In the genomic region with DNA sequence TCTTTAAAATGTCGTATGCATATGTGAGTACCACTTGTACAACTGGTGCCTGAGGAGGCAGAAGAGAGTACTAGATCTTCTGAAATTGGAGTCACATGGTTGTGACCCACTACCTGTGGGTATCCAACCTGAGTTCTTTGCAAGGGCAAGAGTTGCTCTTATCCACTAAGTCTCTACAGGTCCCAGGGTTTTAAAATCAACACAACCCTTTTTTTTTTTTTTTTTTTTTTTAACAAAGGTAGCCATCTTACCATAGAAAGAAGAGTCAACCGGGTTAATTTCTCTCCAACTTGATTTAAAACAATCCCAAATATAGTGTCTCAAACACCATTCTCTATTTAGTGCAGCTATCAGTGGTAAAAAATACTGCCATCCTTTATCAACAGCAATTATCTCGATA, we compare ENCODE assay signal across 10 mouse cellular contexts. TPM values are rescaled to one million over a fixed set of nuclear protein-coding genes. Genes with fewer than 3 reads are reported as not detected.
A peak's percentile ranks its signal among the peaks of the same experiment; 100 is the strongest.
DNase-seq lines count a peak whose midpoint lies in the region; ATAC-seq and TF ChIP-seq lines count a peak whose summit lies in the region.
"Had no signal": no experiment of that assay in that cellular context is flagged by ENCODE, and none has a peak within 500 bp of the region (broad histone marks: within the 10 kb centered on the region; RNA-seq: fewer than 3 reads in every experiment).

No protein-coding gene starts in this region.

- peaks cover 13% of the 10 kb centered on the region; the same call in 1 of the 2 replicates for H3K4me1 ChIP-seq in lung, embryonic 15.5 days
- peaks cover 8% of the 10 kb centered on the region; the same call in 1 of the 2 replicates for H3K4me1 ChIP-seq in limb, embryonic 14.5 days (ENCODE audit: control insufficient read depth, insufficient read depth, low read length)
- 0 out of 2 replicates have a peak, but pooled peaks cover 5% of the 10 kb centered on the region for H3K4me1 ChIP-seq in stomach, embryonic 15.5 days

- H3K4me3 ChIP-seq in lung, embryonic 15.5 days: peak overlapping the region; percentile 67
- peak overlapping the region; percentile 62 for H3K4me3 ChIP-seq in limb, embryonic 14.5 days (replicated peaks; ENCODE audit: low read length)
- peak overlapping the region; percentile 69; the same call in 1 of the 2 replicates for H3K4me3 ChIP-seq in stomach, embryonic 15.5 days (replicated peaks)

- peak; percentile 11 for DNase-seq in CD4-positive, CD25-positive, alpha-beta regulatory T cell, adult 2 months (ENCODE audit: low read depth, low spot score)
- no peak for DNase-seq in lung, postnatal 10 days
- no peak for DNase-seq in limb, embryonic 14.5 days (ENCODE audit: low spot score)
- no peak for DNase-seq in adrenal gland, postnatal 4 days (ENCODE audit: low spot score in 2 of 2)
- DNase-seq in cerebellum, postnatal 10 days: no peak

- TF ChIP-seq POLR2A in limb, embryonic 14.5 days (IDR thresholded peaks at IDR 0.05; ENCODE audit: borderline replicate concordance, extremely low read depth, insufficient read depth, insufficient read length): no peak

- WGBS in lung, embryonic 15.5 days: 64% methylated on average over 3 of the region's 3 CpGs
- WGBS in limb, embryonic 14.5 days: 78% methylated on average over 3 of the region's 3 CpGs
- 70% methylated on average over 3 of the region's 3 CpGs for WGBS in stomach, embryonic 15.5 days

- H3K27ac ChIP-seq in lung, embryonic 15.5 days: peak overlapping the region; percentile 94; the same call in 1 of the 2 replicates
- no peak overlapping the region for H3K27ac ChIP-seq in limb, embryonic 14.5 days (replicated peaks; ENCODE audit: low read depth, low read length)
- H3K27ac ChIP-seq in stomach, embryonic 15.5 days: peak overlapping the region; percentile 88; the same call in 1 of the 2 replicates

- ATAC-seq in CD4-positive, CD25-positive, alpha-beta regulatory T cell, adult 4 months: no peak
- no peak for ATAC-seq in lung, embryonic 15.5 days (ENCODE audit: borderline replicate concordance, extremely low read depth, low FRiP score, low TSS enrichment)
- no peak for ATAC-seq in limb, embryonic 14.5 days (ENCODE audit: low FRiP score, low read depth)
- no peak for ATAC-seq in stomach, embryonic 15.5 days (ENCODE audit: insufficient read depth, low FRiP score, low read depth)

- H3K4me2 ChIP-seq in lung, embryonic 15.5 days: peak overlapping the region; percentile 69; the same call in 1 of the 2 replicates
- peak overlapping the region; percentile 66; the same call in 1 of the 2 replicates for H3K4me2 ChIP-seq in limb, embryonic 14.5 days (replicated peaks; ENCODE audit: low read depth, low read length, severe bottlenecking)
- peak overlapping the region; percentile 84; the same call in 1 of the 2 replicates for H3K4me2 ChIP-seq in stomach, embryonic 15.5 days

- H3K36me3 ChIP-seq in lung, embryonic 15.5 days: no peaks in the 10 kb centered on the region
- H3K36me3 ChIP-seq in limb, embryonic 14.5 days (ENCODE audit: control insufficient read depth, insufficient read depth, low read length): no peaks in the 10 kb centered on the region
- no peaks in the 10 kb centered on the region for H3K36me3 ChIP-seq in stomach, embryonic 15.5 days

- H3K9me3 ChIP-seq in lung, embryonic 15.5 days: no peaks in the 10 kb centered on the region
- no peaks in the 10 kb centered on the region for H3K9me3 ChIP-seq in limb, embryonic 14.5 days (ENCODE audit: control insufficient read depth, low read length)
- no peaks in the 10 kb centered on the region for H3K9me3 ChIP-seq in stomach, embryonic 15.5 days

- H3K9ac ChIP-seq in lung, embryonic 15.5 days: no peak overlapping the region
- H3K9ac ChIP-seq in limb, embryonic 14.5 days (ENCODE audit: low read depth, low read length, severe bottlenecking): no peak overlapping the region
- no peak overlapping the region for H3K9ac ChIP-seq in stomach, embryonic 15.5 days

- H3K27me3 ChIP-seq in lung, embryonic 15.5 days: no peaks in the 10 kb centered on the region
- no peaks in the 10 kb centered on the region for H3K27me3 ChIP-seq in limb, embryonic 14.5 days (ENCODE audit: control insufficient read depth, insufficient read depth, low read length)
- H3K27me3 ChIP-seq in stomach, embryonic 15.5 days (replicated peaks): no peaks in the 10 kb centered on the region

RNA-seq across cellular contexts. Expression of a gene that starts 0.5 kb away (rescaled TPM):
- 1 to 10 TPM; 4.2 to 4.6 TPM for polyA plus RNA-seq in CD4-positive, CD25-positive, alpha-beta regulatory T cell, adult 4 months (2017; shearing (Covaris generic))
- polyA plus RNA-seq in lung, embryonic 15.5 days (2015; fragmentation: Nextera tagmentation; extraction: Ambion mirVana): 8.7 and 9.3 TPM in 2 replicates
- polyA plus RNA-seq in limb, embryonic 14.5 days (2012; rRNA removed): 9.1 and 10.2 TPM in 2 replicates
- 6.4 and 7.0 TPM in 2 replicates for polyA plus RNA-seq in limb, embryonic 14.5 days (2014; fragmentation: Nextera tagmentation; extraction: Ambion mirVana)
- 5.2 and 6.5 TPM in 2 replicates for polyA plus RNA-seq in stomach, embryonic 15.5 days (2015; fragmentation: Nextera tagmentation; extraction: Ambion mirVana)
- total RNA-seq in adrenal gland, postnatal 4 days (2021): 1 to 10 TPM; 8.3 to 9.6 TPM

RNA-seq across cellular contexts. Expression of a gene that starts 40.2 kb away (rescaled TPM):
- not detected for polyA plus RNA-seq in CD4-positive, CD25-positive, alpha-beta regulatory T cell, adult 4 months (2017; shearing (Covaris generic))
- not detected in 2 replicates for polyA plus RNA-seq in lung, embryonic 15.5 days (2015; fragmentation: Nextera tagmentation; extraction: Ambion mirVana)
- polyA plus RNA-seq in limb, embryonic 14.5 days (2012; rRNA removed): not detected in 2 replicates
- polyA plus RNA-seq in limb, embryonic 14.5 days (2014; fragmentation: Nextera tagmentation; extraction: Ambion mirVana): not detected in 2 replicates
- not detected in 2 replicates for polyA plus RNA-seq in stomach, embryonic 15.5 days (2015; fragmentation: Nextera tagmentation; extraction: Ambion mirVana)
- total RNA-seq in adrenal gland, postnatal 4 days (2021): not detected
- total RNA-seq: granulocyte monocyte progenitor cell, adult 5-6 weeks had no signal
- polyA plus RNA-seq: small intestine, adult 2 months had no signal

RNA-seq across cellular contexts. Expression of a gene that starts 55.1 kb away (rescaled TPM):
- polyA plus RNA-seq in CD4-positive, CD25-positive, alpha-beta regulatory T cell, adult 4 months (2017; shearing (Covaris generic)): not detected
- polyA plus RNA-seq in lung, embryonic 15.5 days (2015; fragmentation: Nextera tagmentation; extraction: Ambion mirVana): 147 and 158 TPM in 2 replicates
- 17.0 and 18.4 TPM in 2 replicates for polyA plus RNA-seq in limb, embryonic 14.5 days (2012; rRNA removed)
- 12.2 and 14.9 TPM in 2 replicates for polyA plus RNA-seq in limb, embryonic 14.5 days (2014; fragmentation: Nextera tagmentation; extraction: Ambion mirVana)
- 309 and 311 TPM in 2 replicates for polyA plus RNA-seq in stomach, embryonic 15.5 days (2015; fragmentation: Nextera tagmentation; extraction: Ambion mirVana)
- 10 to 100 TPM; 50.8 to 66.3 TPM for total RNA-seq in adrenal gland, postnatal 4 days (2021)

Comparison
In these comparisons a context has a peak if more than half of its experiments do, and no peak if none do; other contexts are left out.
1. RNA of a gene that starts 55.1 kb away (polyA plus RNA-seq): 309 to 311 TPM in stomach, embryonic 15.5 days, 147 to 158 TPM in lung, embryonic 15.5 days and 12.2 to 18.4 TPM in limb, embryonic 14.5 days; not detected in CD4-positive, CD25-positive, alpha-beta regulatory T cell, adult 4 months; every median in the first group is over 10 times any median in the second.
2. Peak in every context shown above with its lines, with median percentiles within 50 percentile points of each other: H3K4me2 ChIP-seq and H3K4me3 ChIP-seq.